Mouse (Mus musculus): ENCODE data around the gene Glis2. TPM values are rescaled to one million over a fixed set of nuclear protein-coding genes. Genes with fewer than 3 reads are reported as not detected.
A peak's percentile ranks its signal among the peaks of the same experiment; 100 is the strongest.

Glis2 gene
- polyA plus RNA-seq, 1 experiment, result 29.6 TPM

DNA sequence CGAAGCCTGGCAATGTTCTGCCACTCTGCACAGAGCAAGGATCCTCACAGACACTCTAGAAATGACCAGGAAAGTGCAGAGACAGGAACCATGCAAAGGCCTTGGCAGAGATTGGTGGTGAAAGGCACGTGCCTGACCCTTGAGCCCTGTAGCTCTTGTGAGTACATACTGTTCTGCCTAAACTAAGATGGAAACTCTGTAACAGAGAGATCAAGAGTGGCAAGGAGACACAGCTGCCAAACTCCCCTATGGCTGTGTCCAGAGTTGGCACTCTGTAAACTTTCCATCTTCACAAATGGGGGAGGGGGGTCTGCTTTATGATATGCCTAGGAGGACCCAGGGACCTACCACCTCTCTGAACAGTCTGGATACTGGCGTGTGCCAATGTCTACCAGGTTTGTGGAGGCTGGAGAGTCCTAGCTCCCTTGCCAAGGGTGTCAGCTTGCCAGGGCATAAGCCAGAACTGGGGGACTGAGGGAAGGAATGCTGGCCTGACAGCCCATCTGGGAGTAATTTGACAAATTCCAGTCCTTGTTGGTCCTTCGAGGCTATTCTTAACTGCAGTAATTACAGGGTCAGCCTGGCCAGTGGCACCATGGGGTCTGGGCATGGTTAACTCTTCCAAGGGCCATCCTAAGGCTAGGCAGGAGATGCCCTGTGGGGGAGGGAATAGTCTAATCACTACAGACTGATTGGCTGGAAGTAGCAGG, 58.3 kb downstream of the Glis2 start:
- no peak for TF ChIP-seq POLR2A (IDR thresholded peaks at IDR 0.05; ENCODE audit: insufficient read length, low read depth)
- no peak overlapping the region for H3ac ChIP-seq (ENCODE audit: control insufficient read depth, insufficient read length)
- H3K79me2 ChIP-seq (ENCODE audit: control insufficient read depth, insufficient read depth), result peaks cover 23% of the 10 kb centered on the region
- peaks cover 34% of the 10 kb centered on the region for H3K36me3 ChIP-seq (ENCODE audit: control insufficient read depth, insufficient read depth)
- no peak overlapping the region for H3K4me2 ChIP-seq (ENCODE audit: low read depth)
- no peak overlapping the region for H3K4me3 ChIP-seq
- H3K27me3 ChIP-seq (ENCODE audit: control insufficient read depth, insufficient read depth, insufficient read length), result no peaks in the 10 kb centered on the region

- peaks cover 34% of the 10 kb centered on the region for H3K36me3 ChIP-seq (ENCODE audit: control insufficient read depth, insufficient read depth)
- TF ChIP-seq POLR2AphosphoS2 (IDR thresholded peaks at IDR 0.05; ENCODE audit: insufficient read length, low read depth) (no peak), POLR2A (IDR thresholded peaks at IDR 0.05; ENCODE audit: insufficient read length, low read depth) (no peak), CEBPB (IDR thresholded peaks at IDR 0.05; ENCODE audit: insufficient read depth, poor library complexity, severe bottlenecking) (no peak), MYOG (IDR thresholded peaks at IDR 0.05; ENCODE audit: control insufficient read depth in 1 of 3, insufficient read depth in 1 of 3, insufficient read length in 2 of 3, low read depth in 2 of 3) (no peak), TCF3 (IDR thresholded peaks at IDR 0.05; ENCODE audit: insufficient read length, low read depth) (no peak), REST (IDR thresholded peaks at IDR 0.05; ENCODE audit: insufficient read depth, insufficient read length) (no peak), MYOD1 (IDR thresholded peaks at IDR 0.05; ENCODE audit: control insufficient read depth in 1 of 3, insufficient read length in 2 of 3, low read depth in 2 of 3) (no peak), MAX (IDR thresholded peaks at IDR 0.05; ENCODE audit: low read depth) (no peak), TCF12 (IDR thresholded peaks at IDR 0.05; ENCODE audit: insufficient read depth, poor library complexity, severe bottlenecking) (no peak), SRF (IDR thresholded peaks at IDR 0.05; ENCODE audit: control insufficient read depth, insufficient read length, low read depth) (no peak), E2F4 (IDR thresholded peaks at IDR 0.05; ENCODE audit: insufficient read depth) (no peak)
- H3ac ChIP-seq (ENCODE audit: control insufficient read depth, insufficient read length), result no peak overlapping the region
- peaks cover 14% of the 10 kb centered on the region for H3K79me2 ChIP-seq (ENCODE audit: control insufficient read depth, insufficient read depth)
- H3K4me3 ChIP-seq, result no peak overlapping the region
- no peaks in the 10 kb centered on the region for H3K27me3 ChIP-seq (ENCODE audit: control insufficient read depth, insufficient read depth, insufficient read length)
- no peak overlapping the region for H3K4me2 ChIP-seq (ENCODE audit: low read depth)
Measured at GRCm38 (mm10) chr16:4654706-4655105, 60.2 kb downstream of the Glis2 start.

- Histone ChIP-seq H3K79me2 (ENCODE audit: control insufficient read depth, insufficient read depth) (peaks cover 8% of the 10 kb centered on the region), H3ac (ENCODE audit: control insufficient read depth, insufficient read length) (no peak overlapping the region), H3K4me3 (no peak overlapping the region), H3K27me3 (ENCODE audit: control insufficient read depth, insufficient read depth, insufficient read length) (no peaks in the 10 kb centered on the region), H3K4me2 (ENCODE audit: low read depth) (peak overlapping the region; percentile 26), H3K36me3 (ENCODE audit: control insufficient read depth, insufficient read depth) (peaks cover 32% of the 10 kb centered on the region)
- no peak for TF ChIP-seq TCF3 (IDR thresholded peaks at IDR 0.05; ENCODE audit: insufficient read length, low read depth)
- no peak for TF ChIP-seq POLR2AphosphoS2 (IDR thresholded peaks at IDR 0.05; ENCODE audit: insufficient read length, low read depth)
Measured at GRCm38 (mm10) chr16:4655251-4655734, 60.8 kb downstream of the Glis2 start.

- Histone ChIP-seq H3K79me2 (ENCODE audit: control insufficient read depth, insufficient read depth) (peaks cover 1% of the 10 kb centered on the region), H3K36me3 (ENCODE audit: control insufficient read depth, insufficient read depth) (peaks cover 25% of the 10 kb centered on the region), H3K4me3 (no peak overlapping the region), H3ac (ENCODE audit: control insufficient read depth, insufficient read length) (no peak overlapping the region), H3K27me3 (ENCODE audit: control insufficient read depth, insufficient read depth, insufficient read length) (no peaks in the 10 kb centered on the region), H3K4me2 (ENCODE audit: low read depth) (peak overlapping the region; percentile 26)
- TF ChIP-seq TCF3 (IDR thresholded peaks at IDR 0.05; ENCODE audit: insufficient read length, low read depth) (no peak), MYOD1 (IDR thresholded peaks at IDR 0.05; ENCODE audit: control insufficient read depth in 1 of 3, insufficient read length in 2 of 3, low read depth in 2 of 3) (peak in 1 of 3 experiments; percentile 3)
Measured at GRCm38 (mm10) chr16:4655764-4656570, 61.5 kb downstream of the Glis2 start.

GRCm38 (mm10) chr16:4656571-4657081, 62.1 kb downstream of the Glis2 start:
- H3K36me3 ChIP-seq (ENCODE audit: control insufficient read depth, insufficient read depth), result peaks cover 24% of the 10 kb centered on the region
- no peak overlapping the region for H3ac ChIP-seq (ENCODE audit: control insufficient read depth, insufficient read length)
- no peak overlapping the region for H3K4me3 ChIP-seq
- no peak for TF ChIP-seq REST (IDR thresholded peaks at IDR 0.05; ENCODE audit: insufficient read depth, insufficient read length)
- no peaks in the 10 kb centered on the region for H3K27me3 ChIP-seq (ENCODE audit: control insufficient read depth, insufficient read depth, insufficient read length)
- no peaks in the 10 kb centered on the region for H3K79me2 ChIP-seq (ENCODE audit: control insufficient read depth, insufficient read depth)
- H3K4me2 ChIP-seq (ENCODE audit: low read depth), result no peak overlapping the region

DNA sequence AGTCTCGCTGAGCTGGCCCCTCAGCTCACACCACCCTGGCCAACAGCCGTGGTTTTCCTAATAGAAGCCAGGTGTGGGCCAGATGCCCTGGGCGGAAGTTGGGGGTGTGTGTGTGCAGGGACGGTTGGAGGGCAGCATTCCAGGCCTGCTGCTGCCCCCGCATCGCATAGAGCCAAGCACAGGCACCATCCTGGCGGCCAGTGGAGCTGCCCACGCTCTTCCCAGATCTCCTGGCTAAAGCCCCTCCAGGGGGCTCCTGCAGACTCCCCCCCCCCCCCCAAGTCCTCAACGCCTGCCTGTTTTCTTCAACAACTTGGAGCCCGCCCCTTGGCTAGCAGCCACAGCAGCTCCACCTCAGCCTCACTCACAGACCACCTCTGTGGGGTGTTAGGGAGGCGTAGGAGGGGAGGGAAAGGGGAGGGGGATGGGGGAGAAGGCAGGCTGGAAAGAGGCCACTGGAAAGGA, 64.3 kb downstream of the Glis2 start:
- H3K4me3 ChIP-seq, result no peak overlapping the region
- H3K4me2 ChIP-seq (ENCODE audit: low read depth), result no peak overlapping the region
- peak in 1 of 3 experiments; percentile 62 for TF ChIP-seq MYOD1 (IDR thresholded peaks at IDR 0.05; ENCODE audit: control insufficient read depth in 1 of 3, insufficient read length in 2 of 3, low read depth in 2 of 3)
- TF ChIP-seq SRF (IDR thresholded peaks at IDR 0.05; ENCODE audit: control insufficient read depth, insufficient read length, low read depth), result no peak
- no peak overlapping the region for H3ac ChIP-seq (ENCODE audit: control insufficient read depth, insufficient read length)
- no peaks in the 10 kb centered on the region for H3K79me2 ChIP-seq (ENCODE audit: control insufficient read depth, insufficient read depth)
- H3K27me3 ChIP-seq (ENCODE audit: control insufficient read depth, insufficient read depth, insufficient read length), result no peaks in the 10 kb centered on the region
- peaks cover 7% of the 10 kb centered on the region for H3K36me3 ChIP-seq (ENCODE audit: control insufficient read depth, insufficient read depth)

Data from myocyte (in vitro differentiated cells).